Mouse (Mus musculus) stomach, postnatal 0 days (tissue): ENCODE measurements at regions not wholly inside any gene's neighbourhood (a gene's known extent, or its start where the extent isn't known, plus 50 kb on each side); places are given as distances from the start of the nearest gene placed in this dataset.

ENCODE experiments used
- CTCF ChIP-seq: IDR thresholded peaks from 2 replicates; pipeline ENCODE4 v1.5.1; 2016; ENCODE audit warnings: antibody characterized with exemption, low read depth, mild to moderate bottlenecking, moderate library complexity
- EP300 ChIP-seq: optimal IDR thresholded peaks from 2 replicates; pipeline ENCODE3; 2016; ENCODE audit warnings: antibody characterized with exemption

DNA sequence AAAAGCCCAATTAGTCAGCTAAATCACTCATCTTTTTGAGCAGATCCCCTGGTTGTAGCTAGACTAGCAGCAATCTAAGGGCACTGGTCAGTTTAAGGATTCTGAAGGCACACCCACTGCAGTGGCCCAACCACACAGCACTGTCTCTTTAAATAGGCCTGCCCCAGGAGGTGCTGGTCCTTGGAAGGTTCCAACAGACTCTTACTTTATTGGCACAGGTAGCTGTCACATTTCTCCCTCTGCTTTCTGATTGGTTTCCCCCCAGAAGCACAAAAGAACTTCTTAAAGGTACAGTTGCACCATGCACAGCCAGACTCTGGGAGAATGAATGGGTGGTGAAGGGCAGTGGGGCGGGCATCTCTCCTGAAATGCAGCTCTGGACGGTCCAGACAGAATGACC is 157.1 kb upstream of the Lemd2 start:
- TF ChIP-seq CTCF: no peak
- no peak for TF ChIP-seq EP300
